In the genomic region with DNA sequence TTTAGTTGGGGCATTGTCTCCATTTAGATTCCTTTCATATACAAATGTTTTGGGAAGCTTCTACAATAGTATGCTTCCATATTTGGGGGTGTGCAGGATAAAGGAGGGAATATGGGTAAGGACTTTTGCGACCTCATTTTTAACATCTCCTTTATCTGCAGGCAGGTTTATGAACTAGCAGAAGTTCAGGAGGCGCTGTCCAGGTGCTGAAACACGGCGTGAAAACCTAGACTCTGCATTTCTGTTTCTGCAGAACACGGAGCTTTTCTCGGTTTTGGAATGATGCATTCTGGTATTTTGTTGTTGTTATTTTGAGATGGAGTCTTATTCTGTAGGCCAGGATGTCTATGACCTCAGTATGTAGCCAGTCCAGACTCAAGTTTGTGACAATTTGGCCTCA, we compare ENCODE assay signal across 13 mouse cellular contexts. TPM values are rescaled to one million over a fixed set of nuclear protein-coding genes. Genes with fewer than 3 reads are reported as not detected.
A peak's percentile ranks its signal among the peaks of the same experiment; 100 is the strongest.
DNase-seq lines count a peak whose midpoint lies in the region; ATAC-seq lines count a peak whose summit lies in the region.
"Had no signal": no experiment of that assay in that cellular context is flagged by ENCODE, and none has a peak within 500 bp of the region (broad histone marks: within the 10 kb centered on the region; RNA-seq: fewer than 3 reads in every experiment).

No protein-coding gene starts in this region.

- no peak overlapping the region for H3K9ac ChIP-seq in heart, embryonic 11.5 days (ENCODE audit: low read depth, low read length)
- H3K9ac ChIP-seq in embryonic facial prominence, embryonic 14.5 days (ENCODE audit: low read depth, low read length), result no peak overlapping the region
- H3K9ac ChIP-seq in forebrain, embryonic 15.5 days (replicated peaks), result no peak overlapping the region
- H3K9ac ChIP-seq: forebrain, postnatal 0 days; limb, embryonic 13.5 days had no signal

- no peaks in the 10 kb centered on the region for H3K27me3 ChIP-seq in heart, embryonic 11.5 days (ENCODE audit: control insufficient read depth, insufficient read depth, low read length)
- no peaks in the 10 kb centered on the region for H3K27me3 ChIP-seq in embryonic facial prominence, embryonic 14.5 days (replicated peaks; ENCODE audit: control insufficient read depth, insufficient read depth, low read length)
- H3K27me3 ChIP-seq in forebrain, embryonic 15.5 days, result no peaks in the 10 kb centered on the region

- H3K27ac ChIP-seq in heart, embryonic 11.5 days (ENCODE audit: low read depth, low read length), result no peak overlapping the region
- H3K27ac ChIP-seq in embryonic facial prominence, embryonic 14.5 days (replicated peaks; ENCODE audit: low read depth, low read length), result no peak overlapping the region
- no peak overlapping the region for H3K27ac ChIP-seq in forebrain, embryonic 15.5 days (replicated peaks)
- H3K27ac ChIP-seq: limb, embryonic 13.5 days had no signal

- no peaks in the 10 kb centered on the region for H3K9me3 ChIP-seq in heart, embryonic 11.5 days (replicated peaks; ENCODE audit: control insufficient read depth, low read length)
- no peaks in the 10 kb centered on the region for H3K9me3 ChIP-seq in embryonic facial prominence, embryonic 14.5 days (ENCODE audit: control insufficient read depth, low read length)
- no peaks in the 10 kb centered on the region for H3K9me3 ChIP-seq in forebrain, embryonic 15.5 days
- H3K9me3 ChIP-seq: limb, embryonic 13.5 days had no signal

- intact Hi-C loops in left cerebral cortex, postnatal 25 days (cut with DNase I), result no loop called here

- DNase-seq in heart, postnatal 4 days, result peak; percentile 49
- peak; percentile 33 for DNase-seq in thymus, postnatal 0 days (ENCODE audit: low spot score)
- no peak for DNase-seq in thymus, postnatal 36 days
- peak; percentile 56 for DNase-seq in embryonic facial prominence, embryonic 14.5 days (ENCODE audit: low spot score)
- DNase-seq in thymus, postnatal 14 days, result peak; percentile 30
- no peak for DNase-seq in left cerebral cortex, postnatal 25 days (ENCODE audit: low spot score in 2 of 2)
- DNase-seq: forebrain, postnatal 0 days had no signal

- no peak for ATAC-seq in heart, embryonic 11.5 days (replicated peaks; ENCODE audit: insufficient number of reproducible peaks, low FRiP score, low TSS enrichment)
- ATAC-seq in embryonic facial prominence, embryonic 14.5 days (ENCODE audit: low read depth), result no peak
- ATAC-seq in forebrain, embryonic 15.5 days (replicated peaks), result no peak
- ATAC-seq: forebrain, postnatal 0 days had no signal

- H3K4me1 ChIP-seq in heart, embryonic 11.5 days (ENCODE audit: control insufficient read depth, insufficient read depth, low read length), result no peaks in the 10 kb centered on the region
- no peaks in the 10 kb centered on the region for H3K4me1 ChIP-seq in embryonic facial prominence, embryonic 14.5 days (ENCODE audit: control insufficient read depth, insufficient read depth, low read length)
- H3K4me1 ChIP-seq in forebrain, embryonic 15.5 days, result no peaks in the 10 kb centered on the region
- H3K4me1 ChIP-seq: limb, embryonic 13.5 days had no signal

- no peak overlapping the region for H3K4me2 ChIP-seq in heart, embryonic 11.5 days
- H3K4me2 ChIP-seq in embryonic facial prominence, embryonic 14.5 days (ENCODE audit: low read depth, low read length), result no peak overlapping the region
- no peak overlapping the region for H3K4me2 ChIP-seq in forebrain, embryonic 15.5 days (replicated peaks)
- H3K4me2 ChIP-seq: limb, embryonic 13.5 days had no signal

- H3K36me3 ChIP-seq in heart, embryonic 11.5 days (ENCODE audit: control insufficient read depth, insufficient read depth, low read length), result no peaks in the 10 kb centered on the region
- H3K36me3 ChIP-seq in embryonic facial prominence, embryonic 14.5 days (ENCODE audit: control insufficient read depth, insufficient read depth, low read length), result no peaks in the 10 kb centered on the region
- no peaks in the 10 kb centered on the region for H3K36me3 ChIP-seq in forebrain, embryonic 15.5 days
- H3K36me3 ChIP-seq: limb, embryonic 13.5 days had no signal

- no peak overlapping the region for H3K4me3 ChIP-seq in heart, embryonic 11.5 days (ENCODE audit: low read depth, low read length)
- no peak overlapping the region for H3K4me3 ChIP-seq in embryonic facial prominence, embryonic 14.5 days (ENCODE audit: low read depth, low read length)
- H3K4me3 ChIP-seq in forebrain, embryonic 15.5 days, result no peak overlapping the region
- H3K4me3 ChIP-seq: limb, embryonic 13.5 days had no signal

- 31% methylated on average over 6 of the region's 6 CpGs for WGBS in heart, embryonic 11.5 days (ENCODE audit: insufficient replicate concordance)
- 21% methylated on average over 6 of the region's 6 CpGs for WGBS in embryonic facial prominence, embryonic 14.5 days
- WGBS in forebrain, embryonic 15.5 days, result 34% methylated on average over 6 of the region's 6 CpGs

RNA-seq across cellular contexts. Expression of a gene that starts 8.5 kb away (rescaled TPM):
- total RNA-seq in heart, postnatal 4 days (2021), result not detected
- polyA plus RNA-seq in heart, embryonic 11.5 days (2014; fragmentation: Nextera tagmentation; extraction: Ambion mirVana), result not detected in 2 replicates
- not detected in 2 replicates for polyA plus RNA-seq in thymus, postnatal 0 days (2015; fragmentation: Nextera tagmentation; extraction: Ambion mirVana)
- 0.11 TPM in 1 of 2 replicates, not detected in the other for polyA plus RNA-seq in embryonic facial prominence, embryonic 14.5 days (2014; fragmentation: Nextera tagmentation; extraction: Ambion mirVana)
- not detected for total RNA-seq in left cerebral cortex, postnatal 25 days (2021)
- polyA plus RNA-seq in forebrain, embryonic 15.5 days (2015; fragmentation: Nextera tagmentation; extraction: Ambion mirVana), result not detected in 2 replicates
- total RNA-seq: forebrain, postnatal 0 days; hematopoietic stem cell, adult 5-6 weeks; monocyte, adult 5-6 weeks had no signal
- polyA plus RNA-seq: forebrain, postnatal 0 days; limb, embryonic 13.5 days; spleen, adult 2 months had no signal

RNA-seq across cellular contexts. Expression of a gene that starts 8.6 kb away (rescaled TPM):
- not detected for total RNA-seq in heart, postnatal 4 days (2021)
- not detected in 2 replicates for polyA plus RNA-seq in heart, embryonic 11.5 days (2014; fragmentation: Nextera tagmentation; extraction: Ambion mirVana)
- polyA plus RNA-seq in thymus, postnatal 0 days (2015; fragmentation: Nextera tagmentation; extraction: Ambion mirVana), result not detected in 2 replicates
- polyA plus RNA-seq in embryonic facial prominence, embryonic 14.5 days (2014; fragmentation: Nextera tagmentation; extraction: Ambion mirVana), result 0.12 TPM in 1 of 2 replicates, not detected in the other
- total RNA-seq in left cerebral cortex, postnatal 25 days (2021), result not detected
- polyA plus RNA-seq in forebrain, embryonic 15.5 days (2015; fragmentation: Nextera tagmentation; extraction: Ambion mirVana), result not detected in 2 replicates
- total RNA-seq: forebrain, postnatal 0 days; hematopoietic stem cell, adult 5-6 weeks; monocyte, adult 5-6 weeks had no signal
- polyA plus RNA-seq: forebrain, postnatal 0 days; limb, embryonic 13.5 days; spleen, adult 2 months had no signal

RNA-seq across cellular contexts. Expression of a gene that starts 43.2 kb away (rescaled TPM):
- total RNA-seq in heart, postnatal 4 days (2021), result under 1 TPM; 0.18 to 0.31 TPM
- 0.16 TPM in 1 of 2 replicates, not detected in the other for polyA plus RNA-seq in heart, embryonic 11.5 days (2014; fragmentation: Nextera tagmentation; extraction: Ambion mirVana)
- polyA plus RNA-seq in thymus, postnatal 0 days (2015; fragmentation: Nextera tagmentation; extraction: Ambion mirVana), result 0.49 TPM in 2 replicates
- polyA plus RNA-seq in embryonic facial prominence, embryonic 14.5 days (2014; fragmentation: Nextera tagmentation; extraction: Ambion mirVana), result 0.29 and 0.45 TPM in 2 replicates
- total RNA-seq in left cerebral cortex, postnatal 25 days (2021), result under 1 TPM; 0.85 to 0.87 TPM
- 0.15 and 0.29 TPM in 2 replicates for polyA plus RNA-seq in forebrain, embryonic 15.5 days (2015; fragmentation: Nextera tagmentation; extraction: Ambion mirVana)

RNA-seq across cellular contexts. Expression of a gene that starts 58.0 kb away (rescaled TPM):
- total RNA-seq in heart, postnatal 4 days (2021), result 10 to 100 TPM; 25.1 to 25.4 TPM
- 12.8 and 15.0 TPM in 2 replicates for polyA plus RNA-seq in heart, embryonic 11.5 days (2014; fragmentation: Nextera tagmentation; extraction: Ambion mirVana)
- 14.9 and 15.0 TPM in 2 replicates for polyA plus RNA-seq in thymus, postnatal 0 days (2015; fragmentation: Nextera tagmentation; extraction: Ambion mirVana)
- 17.1 and 19.7 TPM in 2 replicates for polyA plus RNA-seq in embryonic facial prominence, embryonic 14.5 days (2014; fragmentation: Nextera tagmentation; extraction: Ambion mirVana)
- total RNA-seq in left cerebral cortex, postnatal 25 days (2021), result 1 to 10 TPM; 8.8 to 9.5 TPM
- 17.2 and 17.8 TPM in 2 replicates for polyA plus RNA-seq in forebrain, embryonic 15.5 days (2015; fragmentation: Nextera tagmentation; extraction: Ambion mirVana)

Comparison
In these comparisons a context has a peak if more than half of its experiments do, and no peak if none do; other contexts are left out.
1. DNase-seq: peak in heart, postnatal 4 days (single experiment), thymus, postnatal 0 days (single experiment), embryonic facial prominence, embryonic 14.5 days (single experiment) and thymus, postnatal 14 days (single experiment); none in thymus, postnatal 36 days (0 of 2) and left cerebral cortex, postnatal 25 days (0 of 2).